Mouse (Mus musculus) heart, embryonic 13.5 days (tissue): ENCODE measurements at regions not wholly inside any gene's neighbourhood (a gene's known extent, or its start where the extent isn't known, plus 50 kb on each side); places are given as distances from the start of the nearest gene placed in this dataset.
A peak's percentile ranks its signal among the peaks of the same experiment; 100 is the strongest.

Source experiments
- ATAC-seq: fragments of 200-750 bp; cut with Nextera tagmentation; 2 replicates; pipeline ENCODE4 v1.8.0; 2017; ENCODE audit warnings: moderate TSS enrichment; ENCODE audit not compliant: insufficient number of reproducible peaks, low FRiP score, low TSS enrichment; ENCODE audit errors: extremely low read depth
- H3K27ac ChIP-seq: fragments of 300-500 bp; sonication (generic); replicated peaks from 2 replicates; pipeline ENCODE4 v1.5.1; 2015; ENCODE audit warnings: moderate library complexity, mild to moderate bottlenecking, inconsistent platforms
- H3K27me3 ChIP-seq: fragments of 300-500 bp; sonication (generic); replicated peaks from 2 replicates; pipeline ENCODE4 v1.6.1; 2015; ENCODE audit warnings: mild to moderate bottlenecking, inconsistent platforms
- H3K36me3 ChIP-seq: fragments of 300-500 bp; sonication (generic); 2 replicates; pipeline ENCODE4 v1.6.1; 2015; ENCODE audit warnings: mild to moderate bottlenecking, inconsistent platforms
- H3K4me1 ChIP-seq: fragments of 300-500 bp; sonication (generic); 2 replicates; pipeline ENCODE4 v1.6.1; 2015; ENCODE audit warnings: inconsistent platforms
- H3K4me2 ChIP-seq: fragments of 300-500 bp; sonication (generic); 2 replicates; pipeline ENCODE4 v1.6.1; 2015; ENCODE audit warnings: inconsistent platforms, mild to moderate bottlenecking, moderate library complexity
- H3K4me3 ChIP-seq: fragments of 300-500 bp; sonication (generic); 2 replicates; pipeline ENCODE4 v1.5.1; 2015; ENCODE audit warnings: moderate library complexity, mild to moderate bottlenecking, inconsistent platforms
- H3K9ac ChIP-seq: fragments of 300-500 bp; sonication (generic); 2 replicates; pipeline ENCODE4 v1.6.1; 2015; ENCODE audit warnings: inconsistent platforms, mild to moderate bottlenecking, moderate library complexity
- H3K9me3 ChIP-seq: fragments of 300-500 bp; sonication (generic); 2 replicates; pipeline ENCODE4 v1.6.1; 2016; ENCODE audit warnings: inconsistent platforms
- WGBS: fragments of 180-500 bp; shearing (Covaris S2); methylation state at CpG from one replicate; pipeline ENCODE4 v1.1.7; 2015; ENCODE audit warnings: mixed read lengths; 5-methylcytosine and 5-hydroxymethylcytosine counted together

GRCm38 (mm10) chr14:100713592-100713991 is 429.1 kb upstream of the Klf12 start:
- ATAC-seq: no peak
- Histone ChIP-seq H3K4me2 (no peak overlapping the region), H3K4me3 (no peak overlapping the region), H3K4me1 (no peaks in the 10 kb centered on the region), H3K27ac (no peak overlapping the region), H3K27me3 (no peaks in the 10 kb centered on the region), H3K9me3 (0 out of 2 replicates have a peak, but pooled peaks cover 7% of the 10 kb centered on the region), H3K9ac (no peak overlapping the region), H3K36me3 (no peaks in the 10 kb centered on the region)
- 85% methylated on average over 6 of the region's 6 CpGs for WGBS

DNA sequence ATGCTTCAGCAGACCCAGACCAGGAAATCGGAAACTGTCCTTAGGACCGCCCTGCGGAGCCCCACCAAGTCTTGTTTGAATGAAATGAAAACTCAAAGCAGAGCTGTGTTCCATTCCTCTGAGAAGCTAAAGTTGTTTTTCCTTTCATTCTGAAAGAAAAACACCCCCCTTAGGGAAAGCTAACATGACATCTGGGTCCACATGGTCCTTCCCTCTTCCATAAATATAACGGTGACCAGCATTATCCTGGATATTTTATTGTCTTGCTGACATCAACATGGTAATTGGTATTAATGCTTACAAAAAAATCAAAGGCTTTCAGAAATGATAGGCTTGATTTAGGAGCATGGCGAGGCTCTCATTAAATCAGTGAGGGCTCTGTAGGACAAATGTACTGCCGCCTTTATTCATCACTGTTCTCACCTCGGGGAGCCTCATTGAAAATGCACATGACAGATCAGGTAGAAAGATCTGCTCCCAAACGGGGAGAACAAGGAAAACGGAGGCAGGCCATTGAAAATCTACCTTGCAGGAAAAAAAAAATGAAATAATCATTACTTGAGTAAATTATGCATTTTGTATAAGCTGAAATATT is 381.0 kb upstream of the Klf12 start:
- H3K4me3 ChIP-seq: no peak overlapping the region
- H3K36me3 ChIP-seq: no peaks in the 10 kb centered on the region
- H3K4me2 ChIP-seq: no peak overlapping the region
- WGBS: 52% methylated on average over 9 of the region's 9 CpGs
- H3K9me3 ChIP-seq: no peaks in the 10 kb centered on the region
- H3K27ac ChIP-seq: no peak overlapping the region
- no peak overlapping the region for H3K9ac ChIP-seq
- ATAC-seq: no peak
- H3K4me1 ChIP-seq: 0 out of 2 replicates have a peak, but pooled peaks cover 5% of the 10 kb centered on the region
- H3K27me3 ChIP-seq: no peaks in the 10 kb centered on the region

- Histone ChIP-seq H3K4me1 (0 out of 2 replicates have a peak, but pooled peaks cover 5% of the 10 kb centered on the region), H3K27me3 (no peaks in the 10 kb centered on the region), H3K4me3 (no peak overlapping the region), H3K36me3 (no peaks in the 10 kb centered on the region), H3K9me3 (no peaks in the 10 kb centered on the region), H3K27ac (no peak overlapping the region), H3K4me2 (no peak overlapping the region), H3K9ac (no peak overlapping the region)
- WGBS: 66% methylated on average over 3 of the region's 3 CpGs
- no peak for ATAC-seq
Observed at GRCm38 (mm10) chr14:100664180-100664579, 379.7 kb upstream of the Klf12 start.

DNA sequence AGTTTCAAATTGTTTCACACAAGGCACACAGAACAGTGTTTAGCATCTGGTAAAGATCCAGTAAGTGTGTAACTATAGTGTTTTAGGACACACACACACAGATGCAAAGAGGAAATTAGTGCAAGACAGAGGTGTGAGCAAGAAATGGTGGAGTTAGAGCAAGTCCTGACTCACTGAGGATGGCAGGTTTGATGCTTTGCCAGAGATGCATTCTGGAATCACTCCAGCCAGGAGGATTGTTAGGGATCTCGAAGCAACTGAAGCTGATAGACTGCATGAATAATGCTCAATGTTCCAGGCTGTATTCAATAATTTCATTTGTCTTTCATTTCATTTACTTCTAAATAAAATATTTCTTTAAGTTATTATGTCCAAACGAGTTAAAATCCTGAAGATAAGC is 357.6 kb upstream of the Klf12 start:
- H3K4me1 ChIP-seq: no peaks in the 10 kb centered on the region
- H3K36me3 ChIP-seq: no peaks in the 10 kb centered on the region
- H3K27ac ChIP-seq: no peak overlapping the region
- no peaks in the 10 kb centered on the region for H3K27me3 ChIP-seq
- no peak overlapping the region for H3K4me3 ChIP-seq
- ATAC-seq: no peak
- WGBS: 55% methylated on average over 2 of the region's 2 CpGs
- H3K4me2 ChIP-seq: no peak overlapping the region
- peaks cover 3% of the 10 kb centered on the region; the same call in 1 of the 2 replicates for H3K9me3 ChIP-seq
- no peak overlapping the region for H3K9ac ChIP-seq

DNA sequence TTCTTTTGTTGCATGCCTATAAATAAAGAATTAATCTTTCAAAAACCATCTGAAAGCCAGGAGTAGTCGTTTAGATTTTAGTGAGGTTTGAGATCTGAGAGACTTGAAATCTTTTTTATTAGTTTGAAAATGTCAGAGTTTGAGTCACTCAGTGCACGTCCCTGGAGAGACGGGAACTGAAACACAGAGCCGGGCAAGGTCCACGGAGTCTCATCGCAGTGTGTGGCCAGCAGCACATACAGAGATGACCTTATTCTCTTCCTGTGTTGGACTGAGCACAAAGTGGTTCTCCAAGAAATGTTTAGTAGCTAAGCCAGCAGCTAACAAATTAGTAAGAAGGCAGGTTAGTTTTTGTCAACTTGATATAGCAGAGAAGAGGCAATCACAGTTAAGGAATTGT is 350.0 kb upstream of the Klf12 start:
- no peaks in the 10 kb centered on the region for H3K4me1 ChIP-seq
- 74% methylated on average over 6 of the region's 6 CpGs for WGBS
- no peak overlapping the region for H3K4me2 ChIP-seq
- H3K4me3 ChIP-seq: no peak overlapping the region
- H3K36me3 ChIP-seq: no peaks in the 10 kb centered on the region
- no peak overlapping the region for H3K27ac ChIP-seq
- no peaks in the 10 kb centered on the region for H3K9me3 ChIP-seq
- no peak overlapping the region for H3K9ac ChIP-seq
- no peak for ATAC-seq
- H3K27me3 ChIP-seq: no peaks in the 10 kb centered on the region

DNA sequence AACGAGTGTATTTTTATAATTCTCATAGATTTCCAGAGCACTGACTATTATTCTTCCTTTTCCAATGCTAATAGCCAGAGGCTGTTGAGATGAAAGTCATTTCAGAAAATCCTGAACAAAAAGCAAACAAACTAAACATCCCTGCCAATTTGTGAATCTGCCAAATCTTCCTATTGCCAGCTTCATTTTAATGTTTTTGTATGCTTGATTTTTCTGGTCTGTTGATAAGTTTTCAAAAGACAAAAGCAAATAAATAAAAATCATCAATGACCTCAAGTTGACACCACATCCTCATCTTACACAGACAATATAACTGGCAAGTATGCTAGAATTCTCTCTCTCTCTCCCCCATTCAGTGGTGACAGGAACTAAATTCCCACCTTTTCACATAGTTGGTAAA is 347.2 kb upstream of the Klf12 start:
- no peaks in the 10 kb centered on the region for H3K9me3 ChIP-seq
- H3K27me3 ChIP-seq: no peaks in the 10 kb centered on the region
- H3K4me3 ChIP-seq: no peak overlapping the region
- H3K27ac ChIP-seq: no peak overlapping the region
- WGBS: 69% methylated on average over 1 of the region's 1 CpGs
- no peaks in the 10 kb centered on the region for H3K4me1 ChIP-seq
- no peak overlapping the region for H3K4me2 ChIP-seq
- H3K9ac ChIP-seq: no peak overlapping the region
- no peak for ATAC-seq
- H3K36me3 ChIP-seq: no peaks in the 10 kb centered on the region

GRCm38 (mm10) chr14:100630197-100630596 is 345.7 kb upstream of the Klf12 start:
- ATAC-seq: no peak
- Histone ChIP-seq H3K27ac (no peak overlapping the region), H3K9me3 (no peaks in the 10 kb centered on the region), H3K9ac (no peak overlapping the region), H3K4me1 (no peaks in the 10 kb centered on the region), H3K36me3 (no peaks in the 10 kb centered on the region), H3K4me3 (no peak overlapping the region), H3K27me3 (no peaks in the 10 kb centered on the region), H3K4me2 (no peak overlapping the region)
- 58% methylated on average over 6 of the region's 6 CpGs for WGBS

DNA sequence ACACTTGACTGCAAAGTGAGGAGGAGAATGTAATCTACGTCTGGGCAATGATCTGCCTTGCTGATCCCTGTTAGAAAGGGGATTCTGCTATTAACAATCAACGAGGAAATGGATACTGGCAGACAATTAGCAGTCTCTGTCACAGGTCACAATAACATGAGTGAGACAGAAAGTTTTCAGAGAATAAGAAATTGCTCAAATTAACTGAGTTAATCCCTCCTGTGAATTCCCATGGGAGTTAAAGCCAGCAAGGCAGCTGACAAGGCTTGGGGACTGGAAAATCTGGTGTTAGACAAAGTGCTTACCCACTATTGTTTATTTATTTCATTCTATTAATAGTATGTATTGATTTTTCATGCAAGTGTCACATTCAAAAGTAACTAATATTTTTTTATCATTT is 343.0 kb upstream of the Klf12 start:
- no peaks in the 10 kb centered on the region for H3K4me1 ChIP-seq
- no peak overlapping the region for H3K9ac ChIP-seq
- H3K27me3 ChIP-seq: no peaks in the 10 kb centered on the region
- H3K27ac ChIP-seq: no peak overlapping the region
- no peaks in the 10 kb centered on the region for H3K36me3 ChIP-seq
- ATAC-seq: no peak
- no peak overlapping the region for H3K4me2 ChIP-seq
- H3K4me3 ChIP-seq: no peak overlapping the region
- peaks cover 2% of the 10 kb centered on the region; the same call in 1 of the 2 replicates for H3K9me3 ChIP-seq
- 55% methylated on average over 2 of the region's 2 CpGs for WGBS

DNA sequence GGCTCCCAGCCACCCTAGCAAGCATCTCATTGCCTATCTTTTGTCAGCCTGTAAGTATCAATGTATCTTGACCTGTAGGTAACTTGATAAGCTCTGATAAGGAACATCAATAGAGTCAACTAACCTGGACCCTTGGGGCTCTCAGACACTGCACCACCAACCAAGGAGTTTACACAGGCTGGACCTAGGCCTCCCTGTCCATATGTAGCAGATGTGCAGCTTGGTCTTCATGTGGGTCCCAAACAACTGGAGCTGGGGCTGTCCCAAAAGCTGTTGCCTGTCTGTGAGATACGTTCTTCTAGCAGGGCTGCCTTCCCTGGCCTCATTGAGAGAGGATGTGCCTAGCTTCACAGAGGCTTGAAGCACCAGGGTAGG is 335.2 kb upstream of the Klf12 start:
- ATAC-seq: no peak
- no peak overlapping the region for H3K4me3 ChIP-seq
- H3K4me1 ChIP-seq: no peaks in the 10 kb centered on the region
- H3K9ac ChIP-seq: no peak overlapping the region
- peaks cover under 1% of the 10 kb centered on the region; the same call in 1 of the 2 replicates for H3K9me3 ChIP-seq
- WGBS: 59% methylated on average over 1 of the region's 1 CpGs
- H3K36me3 ChIP-seq: no peaks in the 10 kb centered on the region
- no peak overlapping the region for H3K27ac ChIP-seq
- H3K4me2 ChIP-seq: no peak overlapping the region
- no peaks in the 10 kb centered on the region for H3K27me3 ChIP-seq

DNA sequence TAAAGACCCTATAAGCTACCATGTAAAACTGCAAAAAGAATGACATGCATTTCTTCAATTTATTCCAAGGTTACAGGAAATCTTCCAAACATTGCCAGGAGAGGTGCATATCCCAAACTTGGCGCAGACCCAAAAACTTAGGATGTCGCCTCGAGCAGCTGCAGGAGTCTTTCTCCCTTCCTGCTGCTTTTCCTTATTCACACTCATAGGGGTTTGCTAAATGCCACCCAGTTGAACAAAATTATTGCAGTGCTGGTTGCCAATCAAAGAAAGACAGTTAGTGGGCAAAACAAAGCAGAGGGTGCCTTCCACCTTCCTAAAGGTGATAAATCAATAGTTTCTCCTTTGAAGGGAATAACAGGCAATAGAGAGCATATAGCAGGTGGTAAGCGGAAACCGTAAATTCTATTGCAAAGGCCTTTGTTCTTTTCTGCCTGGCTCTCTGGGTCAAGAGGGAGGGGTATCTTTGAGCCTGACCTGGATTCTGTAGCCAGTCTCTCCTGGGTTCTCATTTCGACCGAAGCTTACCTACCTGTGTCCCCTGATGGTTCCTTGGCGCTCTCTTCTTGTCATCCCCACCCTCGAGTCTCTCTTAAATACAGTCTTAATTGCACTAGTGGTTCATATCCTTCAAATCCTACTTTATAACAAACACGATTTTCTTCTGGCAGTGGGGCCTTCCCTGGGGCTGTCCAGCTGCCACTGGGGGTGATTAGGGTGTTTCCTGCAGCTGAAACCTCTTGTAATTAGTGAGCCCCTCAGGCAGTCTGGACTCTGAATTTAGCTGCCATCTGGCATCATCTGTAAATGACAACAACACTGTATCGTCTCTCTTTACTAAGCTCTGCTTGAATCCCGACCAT is 334.5 kb upstream of the Klf12 start:
- no peak for ATAC-seq
- no peak overlapping the region for H3K27ac ChIP-seq
- WGBS: 67% methylated on average over 12 of the region's 12 CpGs

GRCm38 (mm10) chr14:100610017-100610760 is 325.7 kb upstream of the Klf12 start:
- Histone ChIP-seq H3K4me2 (no peak overlapping the region), H3K27ac (peak overlapping the region; percentile 83), H3K4me3 (no peak overlapping the region), H3K27me3 (no peaks in the 10 kb centered on the region), H3K9ac (no peak overlapping the region), H3K36me3 (no peaks in the 10 kb centered on the region), H3K9me3 (no peaks in the 10 kb centered on the region), H3K4me1 (peaks cover 10% of the 10 kb centered on the region)
- ATAC-seq: no peak; the same call in 1 of the 2 replicates
- 66% methylated on average over 1 of the region's 1 CpGs for WGBS

More for the DNA sequence above, 334.5 kb upstream of the Klf12 start:
- Histone ChIP-seq H3K4me1 (no peaks in the 10 kb centered on the region), H3K4me2 (no peak overlapping the region), H3K27me3 (no peaks in the 10 kb centered on the region), H3K4me3 (no peak overlapping the region), H3K9me3 (no peaks in the 10 kb centered on the region), H3K36me3 (no peaks in the 10 kb centered on the region), H3K9ac (no peak overlapping the region)
